Mouse (Mus musculus): ENCODE measurements around the gene Vgll4. TPM values are rescaled to one million over a fixed set of nuclear protein-coding genes. Genes with fewer than 3 reads are reported as not detected.

Gene Vgll4
- total RNA-seq, 1 experiment: 25.5 TPM

- Histone ChIP-seq H3K4me3 (ENCODE audit: insufficient read depth in 1 of 2, low read depth in 1 of 2, low read length in 2 of 2, poor library complexity in 1 of 2, severe bottlenecking in 1 of 2) (no peak overlapping the region), H3K36me3 (ENCODE audit: control insufficient read depth, insufficient read depth, low read length, poor library complexity, severe bottlenecking) (no peaks in the 10 kb centered on the region), H3K9ac (ENCODE audit: insufficient read depth, low read depth, low read length, poor library complexity, severe bottlenecking) (no peak overlapping the region), H3K4me1 (ENCODE audit: control insufficient read depth in 2 of 2, insufficient read depth in 2 of 2, low read length in 2 of 2, poor library complexity in 1 of 2) (no peaks in the 10 kb centered on the region), H3K27ac (ENCODE audit: insufficient read depth, low read depth, low read length, poor library complexity, severe bottlenecking) (no peak overlapping the region), H3K9me3 (ENCODE audit: control insufficient read depth, insufficient read depth, low read depth, low read length) (no peaks in the 10 kb centered on the region)
- peak; percentile 37 for DNase-seq (ENCODE audit: low read depth, low spot score)
- in situ Hi-C loops (cut with MboI; ENCODE audit: low sequenced_read_pairs in 2 of 2, unreplicated experiment in 2 of 2): no loop called here
- TF ChIP-seq CHD2 (IDR thresholded peaks at IDR 0.05; ENCODE audit: low read depth, low read length) (no peak), MAFK (IDR thresholded peaks at IDR 0.05; ENCODE audit: insufficient read depth, low read depth, low read length) (no peak), ZNF384 (IDR thresholded peaks at IDR 0.05; ENCODE audit: low read depth, low read length) (no peak), ZC3H11A (IDR thresholded peaks at IDR 0.05; ENCODE audit: borderline replicate concordance, low read depth, low read length) (no peak), HCFC1 (IDR thresholded peaks at IDR 0.05; ENCODE audit: borderline replicate concordance, insufficient read depth, low read length) (no peak)
Measured at GRCm38 (mm10) chr6:114814882-114815650, 154.7 kb downstream of the Vgll4 start.

- H3K27ac ChIP-seq (ENCODE audit: insufficient read depth, low read depth, low read length, poor library complexity, severe bottlenecking): no peak overlapping the region
- no peaks in the 10 kb centered on the region for H3K9me3 ChIP-seq (ENCODE audit: control insufficient read depth, insufficient read depth, low read depth, low read length)
- no peaks in the 10 kb centered on the region for H3K36me3 ChIP-seq (ENCODE audit: control insufficient read depth, insufficient read depth, low read length, poor library complexity, severe bottlenecking)
- H3K4me1 ChIP-seq (ENCODE audit: control insufficient read depth in 2 of 2, insufficient read depth in 2 of 2, low read length in 2 of 2, poor library complexity in 1 of 2): no peaks in the 10 kb centered on the region
- in situ Hi-C loops (cut with MboI; ENCODE audit: low sequenced_read_pairs in 2 of 2, unreplicated experiment in 2 of 2): no loop called here
- DNase-seq (ENCODE audit: low read depth, low spot score): no peak
- TF ChIP-seq HCFC1 (IDR thresholded peaks at IDR 0.05; ENCODE audit: borderline replicate concordance, insufficient read depth, low read length) (no peak), CHD2 (IDR thresholded peaks at IDR 0.05; ENCODE audit: low read depth, low read length) (no peak), ZNF384 (IDR thresholded peaks at IDR 0.05; ENCODE audit: low read depth, low read length) (no peak), ZC3H11A (IDR thresholded peaks at IDR 0.05; ENCODE audit: borderline replicate concordance, low read depth, low read length) (no peak), MAFK (IDR thresholded peaks at IDR 0.05; ENCODE audit: insufficient read depth, low read depth, low read length) (no peak)
- no peak overlapping the region for H3K9ac ChIP-seq (ENCODE audit: insufficient read depth, low read depth, low read length, poor library complexity, severe bottlenecking)
- no peak overlapping the region for H3K4me3 ChIP-seq (ENCODE audit: insufficient read depth in 1 of 2, low read depth in 1 of 2, low read length in 2 of 2, poor library complexity in 1 of 2, severe bottlenecking in 1 of 2)
Measured at GRCm38 (mm10) chr6:114814199-114814881, 155.5 kb downstream of the Vgll4 start.

- no peak overlapping the region for H3K9ac ChIP-seq (ENCODE audit: insufficient read depth, low read depth, low read length, poor library complexity, severe bottlenecking)
- no peak overlapping the region for H3K4me3 ChIP-seq (ENCODE audit: insufficient read depth in 1 of 2, low read depth in 1 of 2, low read length in 2 of 2, poor library complexity in 1 of 2, severe bottlenecking in 1 of 2)
- H3K4me1 ChIP-seq (ENCODE audit: control insufficient read depth in 2 of 2, insufficient read depth in 2 of 2, low read length in 2 of 2, poor library complexity in 1 of 2): no peaks in the 10 kb centered on the region
- TF ChIP-seq CHD2 (IDR thresholded peaks at IDR 0.05; ENCODE audit: low read depth, low read length): no peak
- TF ChIP-seq MAFK (IDR thresholded peaks at IDR 0.05; ENCODE audit: insufficient read depth, low read depth, low read length): no peak
- no peak for TF ChIP-seq HCFC1 (IDR thresholded peaks at IDR 0.05; ENCODE audit: borderline replicate concordance, insufficient read depth, low read length)
- no peak for TF ChIP-seq ZNF384 (IDR thresholded peaks at IDR 0.05; ENCODE audit: low read depth, low read length)
- no peak for TF ChIP-seq ZC3H11A (IDR thresholded peaks at IDR 0.05; ENCODE audit: borderline replicate concordance, low read depth, low read length)
- no peaks in the 10 kb centered on the region for H3K36me3 ChIP-seq (ENCODE audit: control insufficient read depth, insufficient read depth, low read length, poor library complexity, severe bottlenecking)
- in situ Hi-C loops (cut with MboI; ENCODE audit: low sequenced_read_pairs in 2 of 2, unreplicated experiment in 2 of 2): no loop called here
- H3K9me3 ChIP-seq (ENCODE audit: control insufficient read depth, insufficient read depth, low read depth, low read length): no peaks in the 10 kb centered on the region
- DNase-seq (ENCODE audit: low read depth, low spot score): no peak
- H3K27ac ChIP-seq (ENCODE audit: insufficient read depth, low read depth, low read length, poor library complexity, severe bottlenecking): no peak overlapping the region
Measured at GRCm38 (mm10) chr6:114812779-114813178, 157.0 kb downstream of the Vgll4 start.

DNA sequence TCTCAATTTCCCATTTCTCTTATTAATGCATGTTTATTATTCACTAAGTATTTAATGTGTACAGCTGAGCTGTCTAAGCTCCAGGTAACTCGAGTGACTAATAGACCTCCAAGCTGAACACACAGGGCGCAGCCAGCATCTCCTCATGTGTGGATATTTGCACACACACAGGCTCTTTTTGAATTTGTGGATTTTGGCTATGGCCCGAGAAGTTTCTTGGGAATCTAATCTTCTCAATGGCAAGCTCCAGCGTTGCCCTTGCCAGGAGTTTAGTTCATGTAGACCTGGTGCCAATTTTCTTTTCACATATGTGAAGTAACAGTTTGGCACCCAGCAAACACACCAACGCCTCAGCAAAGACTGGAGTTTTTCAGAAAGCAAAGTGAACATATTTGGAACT is 157.5 kb downstream of the Vgll4 start:
- DNase-seq (ENCODE audit: low read depth, low spot score): no peak
- in situ Hi-C loops (cut with MboI; ENCODE audit: low sequenced_read_pairs in 2 of 2, unreplicated experiment in 2 of 2): no loop called here
- H3K9ac ChIP-seq (ENCODE audit: insufficient read depth, low read depth, low read length, poor library complexity, severe bottlenecking): no peak overlapping the region
- no peaks in the 10 kb centered on the region for H3K4me1 ChIP-seq (ENCODE audit: control insufficient read depth in 2 of 2, insufficient read depth in 2 of 2, low read length in 2 of 2, poor library complexity in 1 of 2)
- H3K36me3 ChIP-seq (ENCODE audit: control insufficient read depth, insufficient read depth, low read length, poor library complexity, severe bottlenecking): no peaks in the 10 kb centered on the region
- no peak overlapping the region for H3K27ac ChIP-seq (ENCODE audit: insufficient read depth, low read depth, low read length, poor library complexity, severe bottlenecking)
- TF ChIP-seq CHD2 (IDR thresholded peaks at IDR 0.05; ENCODE audit: low read depth, low read length): no peak
- no peak for TF ChIP-seq HCFC1 (IDR thresholded peaks at IDR 0.05; ENCODE audit: borderline replicate concordance, insufficient read depth, low read length)
- TF ChIP-seq MAFK (IDR thresholded peaks at IDR 0.05; ENCODE audit: insufficient read depth, low read depth, low read length): no peak
- no peak for TF ChIP-seq ZNF384 (IDR thresholded peaks at IDR 0.05; ENCODE audit: low read depth, low read length)
- TF ChIP-seq ZC3H11A (IDR thresholded peaks at IDR 0.05; ENCODE audit: borderline replicate concordance, low read depth, low read length): no peak
- H3K4me3 ChIP-seq (ENCODE audit: insufficient read depth in 1 of 2, low read depth in 1 of 2, low read length in 2 of 2, poor library complexity in 1 of 2, severe bottlenecking in 1 of 2): no peak overlapping the region
- H3K9me3 ChIP-seq (ENCODE audit: control insufficient read depth, insufficient read depth, low read depth, low read length): no peaks in the 10 kb centered on the region

Other genes with a start within 250 kb of the Vgll4 start
- 35.7 and 39.9 TPM in 2 replicates for gene Tamm41, start 67.9 kb upstream of the Vgll4 start, total RNA-seq (2012; rRNA removed)
- gene Syn2, start 164.9 kb upstream of the Vgll4 start, total RNA-seq (2012; rRNA removed): 0.04 and 0.16 TPM in 2 replicates